Mouse (Mus musculus) lung, postnatal 14 days (tissue): ENCODE measurements around the gene Srek1.

Experiments used
- DNase-seq: peaks from one replicate; pipeline ENCODE4 v3.0.0; 2021

Gene Srek1

GRCm38 (mm10) chr13:103711406-103712025 lies 62.9 kb downstream of the Srek1 start:
- peak; percentile 78 for DNase-seq

GRCm38 (mm10) chr13:103710359-103710781 lies 64.0 kb downstream of the Srek1 start:
- DNase-seq: peak; percentile 70

GRCm38 (mm10) chr13:103705436-103705978 lies 68.9 kb downstream of the Srek1 start:
- no peak for DNase-seq

DNA sequence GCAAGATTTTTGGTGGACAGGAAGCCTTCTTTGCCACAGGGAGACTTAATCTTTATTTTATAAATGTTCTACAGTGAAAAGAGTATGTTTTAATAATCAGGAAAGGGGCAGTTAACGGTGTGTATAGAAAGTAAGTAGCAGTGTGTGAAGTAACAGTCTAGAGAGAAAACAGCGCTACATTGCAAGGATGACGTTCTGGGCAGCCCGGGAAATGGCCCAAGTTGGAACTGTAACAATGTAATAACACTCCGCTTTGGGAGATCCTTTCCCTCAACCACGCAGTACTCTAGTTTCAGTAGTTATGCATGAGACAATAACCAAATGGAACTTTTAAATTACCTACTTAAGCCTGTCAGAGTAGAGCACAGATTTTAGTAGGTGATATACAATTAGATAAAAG lies 70.6 kb downstream of the Srek1 start:
- peak; percentile 10 for DNase-seq

GRCm38 (mm10) chr13:103703386-103703785 lies 71.0 kb downstream of the Srek1 start:
- DNase-seq: peak; percentile 90

- DNase-seq: no peak
Measured at GRCm38 (mm10) chr13:103702266-103702665, 72.1 kb downstream of the Srek1 start.

DNA sequence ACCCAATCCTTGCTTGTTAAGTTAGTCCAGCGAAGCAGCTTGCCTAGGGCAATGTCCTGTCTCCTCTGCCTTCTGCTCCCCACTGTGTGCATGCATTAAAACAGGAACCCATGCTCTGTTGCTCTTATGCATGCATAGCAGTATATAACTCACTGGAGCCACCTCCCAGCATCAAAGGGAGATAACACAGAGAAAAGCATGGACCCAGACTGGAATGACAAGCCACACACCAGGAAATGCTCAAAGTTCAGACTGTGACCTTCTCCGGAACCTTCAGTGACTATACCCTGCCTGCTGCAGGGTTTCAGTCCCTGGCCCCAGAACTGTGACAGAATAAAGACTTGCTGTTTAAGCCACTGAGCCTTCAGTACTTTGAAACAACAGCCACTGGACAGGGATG lies 73.7 kb downstream of the Srek1 start:
- DNase-seq: no peak

- no peak for DNase-seq
Measured at GRCm38 (mm10) chr13:103697993-103698392, 76.4 kb downstream of the Srek1 start.

DNA sequence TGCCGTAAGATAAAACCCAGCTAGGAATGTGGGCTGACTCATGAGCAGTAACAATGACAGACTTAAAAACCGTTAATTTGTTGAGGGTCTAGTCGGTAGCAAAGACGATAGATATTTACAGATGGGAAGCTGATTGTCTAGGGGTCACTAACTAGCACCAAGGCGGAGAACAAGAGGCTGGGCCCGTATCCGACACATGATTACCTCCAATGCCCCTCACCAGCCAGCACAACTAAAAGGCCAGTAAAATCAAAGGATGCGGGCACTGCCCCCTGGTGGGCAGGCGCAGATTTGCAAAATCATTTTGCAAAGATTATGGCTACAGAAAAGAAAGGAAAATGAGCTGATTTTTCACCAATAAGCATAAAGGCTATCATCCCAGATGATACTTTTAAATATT lies 78.2 kb downstream of the Srek1 start:
- peak; percentile 22 for DNase-seq

DNA sequence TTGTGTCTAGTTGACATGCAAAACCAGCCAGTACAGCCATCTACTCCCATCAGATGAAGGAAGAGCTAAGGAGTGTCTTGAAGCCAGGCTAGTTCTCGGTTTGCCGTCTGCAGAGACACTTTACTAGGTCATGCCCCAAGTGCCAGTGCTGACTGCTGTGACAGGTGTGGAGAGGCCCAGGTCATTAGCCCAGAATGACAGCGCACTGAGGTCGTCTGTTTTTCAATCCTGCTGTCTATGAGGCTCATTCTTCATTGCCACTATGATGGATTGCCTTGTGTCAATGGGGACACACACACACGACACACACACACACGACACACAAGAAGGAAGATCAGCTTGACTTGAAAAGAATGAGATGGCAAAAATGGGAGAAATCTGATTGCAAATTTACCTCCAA lies 79.0 kb downstream of the Srek1 start:
- DNase-seq: no peak
